Mouse (Mus musculus): ENCODE data around the gene Man1a. TPM values are rescaled to one million over a fixed set of nuclear protein-coding genes. Genes with fewer than 3 reads are reported as not detected.

Man1a gene
- polyA plus RNA-seq, 1 experiment from 2014 or later: 16.9 TPM

DNA sequence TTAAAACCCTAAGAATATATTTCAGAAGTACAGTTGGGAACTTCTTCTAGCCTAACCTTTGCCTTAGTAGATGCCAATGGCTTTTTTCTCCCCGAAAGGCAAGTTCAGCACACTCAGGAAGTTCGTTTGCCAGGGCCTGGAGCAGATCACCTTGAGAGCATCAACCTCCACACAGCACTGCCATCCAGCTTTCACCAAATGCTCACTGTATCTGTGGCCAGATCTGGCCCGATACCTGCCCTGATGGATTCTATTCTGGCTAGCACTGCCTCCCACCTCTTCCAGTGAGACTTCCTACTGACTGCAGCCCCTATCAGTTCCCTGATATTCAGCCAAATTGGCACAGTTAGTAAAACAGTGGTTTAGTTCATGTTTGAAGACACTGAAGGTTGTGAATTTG, 202.2 kb downstream of the Man1a start:
- Histone ChIP-seq H3K27ac (ENCODE audit: low read length) (no peak overlapping the region), H3K9me3 (ENCODE audit: control insufficient read depth, low read depth, low read length) (no peaks in the 10 kb centered on the region), H3K4me3 (ENCODE audit: low read depth, low read length) (no peak overlapping the region), H3K9ac (replicated peaks; ENCODE audit: low read depth, low read length) (no peak overlapping the region), H3K4me2 (replicated peaks; ENCODE audit: low read depth, low read length) (no peak overlapping the region), H3K36me3 (ENCODE audit: control insufficient read depth, insufficient read depth, low read length) (no peaks in the 10 kb centered on the region), H3K4me1 (ENCODE audit: control insufficient read depth, insufficient read depth, low read length) (no peaks in the 10 kb centered on the region), H3K27me3 (ENCODE audit: control insufficient read depth, insufficient read depth, low read length) (no peaks in the 10 kb centered on the region)
- ATAC-seq (ENCODE audit: insufficient number of reproducible peaks, insufficient read depth, low FRiP score, low read depth): no peak
- 80% methylated on average over 3 of the region's 3 CpGs for WGBS

DNA sequence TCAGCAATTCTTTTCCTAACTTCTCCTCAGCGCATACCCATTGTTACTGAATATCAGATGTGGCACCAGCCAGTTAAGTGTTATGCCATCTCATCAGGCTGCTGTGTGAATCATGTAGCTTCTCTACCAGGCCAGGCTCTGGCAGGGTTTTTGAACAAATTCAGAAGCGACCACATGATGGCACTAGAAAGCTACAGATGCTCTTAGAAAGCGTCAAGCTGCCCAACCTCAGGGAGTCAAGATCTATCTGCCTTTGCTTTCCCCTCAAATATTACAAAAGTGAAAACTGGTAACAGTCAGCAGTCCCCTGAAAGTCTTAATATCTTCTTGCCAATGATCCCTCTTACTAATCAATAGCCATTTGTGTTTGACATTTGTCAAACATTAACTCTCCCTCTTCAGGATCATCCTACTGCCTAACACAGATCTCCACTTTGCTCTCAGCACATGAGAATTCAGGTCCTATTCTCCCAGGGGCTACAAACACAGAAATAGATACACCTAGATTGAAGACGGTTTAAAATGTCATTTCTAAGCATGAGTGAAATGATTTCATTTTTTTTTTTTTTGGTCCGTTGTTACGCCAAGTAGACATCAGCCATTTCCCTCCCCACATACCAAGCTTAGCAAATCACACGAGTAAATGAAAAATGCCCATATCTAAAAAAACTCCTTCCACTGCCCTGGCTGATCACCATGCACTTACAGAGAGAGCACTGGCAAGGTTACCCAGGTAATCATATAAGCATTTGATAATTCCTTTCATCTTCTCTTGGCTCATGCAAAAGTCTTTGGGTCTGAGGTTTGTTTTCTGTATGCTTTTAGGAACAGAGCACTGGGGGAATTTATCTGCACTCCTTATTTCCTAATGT, 212.7 kb downstream of the Man1a start:
- WGBS: 45% methylated on average over 7 of the region's 7 CpGs
- Histone ChIP-seq H3K27me3 (ENCODE audit: control insufficient read depth, insufficient read depth, low read length) (no peaks in the 10 kb centered on the region), H3K27ac (ENCODE audit: low read length) (no peak overlapping the region), H3K4me2 (replicated peaks; ENCODE audit: low read depth, low read length) (no peak overlapping the region), H3K4me3 (ENCODE audit: low read depth, low read length) (no peak overlapping the region), H3K36me3 (ENCODE audit: control insufficient read depth, insufficient read depth, low read length) (no peaks in the 10 kb centered on the region), H3K9ac (replicated peaks; ENCODE audit: low read depth, low read length) (no peak overlapping the region), H3K4me1 (ENCODE audit: control insufficient read depth, insufficient read depth, low read length) (no peaks in the 10 kb centered on the region), H3K9me3 (ENCODE audit: control insufficient read depth, low read depth, low read length) (no peaks in the 10 kb centered on the region)
- ATAC-seq (ENCODE audit: insufficient number of reproducible peaks, insufficient read depth, low FRiP score, low read depth): peak; percentile 63; the same call in 1 of the 2 replicates

DNA sequence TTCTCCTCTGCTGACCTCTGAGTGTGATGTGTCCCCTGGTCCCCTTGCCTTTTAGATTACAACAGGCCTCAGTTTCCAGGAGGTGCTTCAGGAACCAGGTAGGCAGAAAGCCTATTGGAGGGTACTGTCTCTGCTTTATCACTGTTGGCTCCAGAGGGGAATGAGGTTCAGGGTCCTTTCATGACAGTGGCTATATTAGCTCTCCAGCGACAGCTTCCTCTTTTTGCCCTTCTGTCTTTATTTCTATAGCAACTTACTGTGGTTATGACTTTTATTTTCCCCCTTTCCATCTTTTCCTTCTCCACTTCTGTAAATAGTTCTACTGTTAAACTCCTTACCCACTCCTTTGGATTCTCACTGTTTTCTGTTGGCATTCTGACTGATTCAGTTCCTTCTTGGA, 216.5 kb downstream of the Man1a start:
- WGBS: 78% methylated on average over 1 of the region's 1 CpGs
- ATAC-seq (ENCODE audit: insufficient number of reproducible peaks, insufficient read depth, low FRiP score, low read depth): no peak

DNA sequence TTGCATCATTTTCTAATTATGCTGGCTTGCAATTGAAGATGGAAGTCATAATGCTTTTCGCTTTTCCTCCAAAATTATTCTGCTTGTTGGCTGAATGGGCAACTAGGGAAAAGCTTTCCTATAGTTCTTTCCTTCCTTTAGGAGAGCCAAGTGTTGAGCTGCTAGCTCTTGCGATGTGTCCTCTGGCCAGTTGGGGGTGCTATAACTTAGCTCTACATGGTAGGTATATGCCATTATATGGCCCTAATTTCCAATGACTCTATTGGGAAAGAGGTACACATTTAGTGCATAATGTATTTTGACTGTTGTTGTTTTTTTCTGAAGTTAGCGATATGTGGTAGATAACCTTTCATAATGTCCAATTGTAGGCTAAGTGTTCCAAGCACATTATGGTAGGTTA, 217.2 kb downstream of the Man1a start:
- no peaks in the 10 kb centered on the region for H3K27me3 ChIP-seq (ENCODE audit: control insufficient read depth, insufficient read depth, low read length)
- no peak overlapping the region for H3K4me3 ChIP-seq (ENCODE audit: low read depth, low read length)
- H3K27ac ChIP-seq (ENCODE audit: low read length): no peak overlapping the region
- no peak for ATAC-seq (ENCODE audit: insufficient number of reproducible peaks, insufficient read depth, low FRiP score, low read depth)
- H3K4me2 ChIP-seq (replicated peaks; ENCODE audit: low read depth, low read length): no peak overlapping the region
- H3K4me1 ChIP-seq (ENCODE audit: control insufficient read depth, insufficient read depth, low read length): no peaks in the 10 kb centered on the region
- H3K9ac ChIP-seq (replicated peaks; ENCODE audit: low read depth, low read length): no peak overlapping the region
- WGBS: 86% methylated on average over 3 of the region's 3 CpGs
- no peaks in the 10 kb centered on the region for H3K9me3 ChIP-seq (ENCODE audit: control insufficient read depth, low read depth, low read length)
- H3K36me3 ChIP-seq (ENCODE audit: control insufficient read depth, insufficient read depth, low read length): no peaks in the 10 kb centered on the region

More for the DNA sequence above, 216.5 kb downstream of the Man1a start:
- H3K27ac ChIP-seq (ENCODE audit: low read length): no peak overlapping the region
- no peak overlapping the region for H3K4me2 ChIP-seq (replicated peaks; ENCODE audit: low read depth, low read length)
- H3K9me3 ChIP-seq (ENCODE audit: control insufficient read depth, low read depth, low read length): no peaks in the 10 kb centered on the region
- H3K9ac ChIP-seq (replicated peaks; ENCODE audit: low read depth, low read length): no peak overlapping the region
- H3K27me3 ChIP-seq (ENCODE audit: control insufficient read depth, insufficient read depth, low read length): no peaks in the 10 kb centered on the region
- no peak overlapping the region for H3K4me3 ChIP-seq (ENCODE audit: low read depth, low read length)
- no peaks in the 10 kb centered on the region for H3K4me1 ChIP-seq (ENCODE audit: control insufficient read depth, insufficient read depth, low read length)
- H3K36me3 ChIP-seq (ENCODE audit: control insufficient read depth, insufficient read depth, low read length): no peaks in the 10 kb centered on the region

Measured in stomach, embryonic 14.5 days (tissue).